Mouse (Mus musculus) thymus, adult 2 months (tissue): ENCODE data around the gene Ntrk2. TPM values are rescaled to one million over a fixed set of nuclear protein-coding genes. Genes with fewer than 3 reads are reported as not detected.

ENCODE experiments used
- DNase-seq: peaks from one replicate; pipeline ENCODE4 v3.0.0; 2021
- H3K27ac ChIP-seq: fragments of 200-500 bp; 2 replicates; pipeline ENCODE4 v1.5.1; 2012; ENCODE audit warnings: low read length, control low read depth; ENCODE audit not compliant: control insufficient read depth, insufficient read depth
- H3K27me3 ChIP-seq: fragments of 200-500 bp; 2 replicates; pipeline ENCODE4 v1.6.1; 2012; ENCODE audit warnings: mild to moderate bottlenecking, low read length, moderate library complexity, mixed read lengths; ENCODE audit not compliant: control insufficient read depth, insufficient read depth
- H3K36me3 ChIP-seq: fragments of 200-500 bp; 2 replicates; pipeline ENCODE4 v1.6.1; 2012; ENCODE audit warnings: mild to moderate bottlenecking, low read length, moderate library complexity; ENCODE audit not compliant: control insufficient read depth, insufficient read depth
- H3K4me1 ChIP-seq: fragments of 200-500 bp; replicated peaks from 2 replicates; pipeline ENCODE4 v1.6.1; 2012; ENCODE audit warnings: low read length; ENCODE audit not compliant: control insufficient read depth, insufficient read depth
- H3K4me3 ChIP-seq: fragments of 200-500 bp; 2 replicates; pipeline ENCODE4 v1.5.1; 2012; ENCODE audit warnings: mild to moderate bottlenecking, low read length, control low read depth, moderate library complexity; ENCODE audit not compliant: control insufficient read depth, insufficient read depth
- CTCF ChIP-seq: fragments of 200-500 bp; IDR thresholded peaks from 2 replicates; pipeline ENCODE4 v1.5.1; 2012; ENCODE audit warnings: mild to moderate bottlenecking, control low read depth, low read length, moderate library complexity, borderline replicate concordance; ENCODE audit not compliant: control insufficient read depth, poor library complexity, insufficient read depth; ENCODE audit errors: extremely low read depth
- POLR2A ChIP-seq: fragments of 200-500 bp; IDR thresholded peaks from 2 replicates; pipeline ENCODE4 v1.6.1; 2012; ENCODE audit warnings: mild to moderate bottlenecking, low read length, control low read depth, moderate library complexity; ENCODE audit not compliant: control insufficient read depth, poor library complexity, insufficient read depth; ENCODE audit errors: extremely low read depth
- WGBS: fragments of 180-500 bp; shearing (Covaris S2); methylation state at CpG from one replicate; pipeline ENCODE4 v1.1.7; 2018; 5-methylcytosine and 5-hydroxymethylcytosine counted together
- polyA plus RNA-seq: library from polyadenylated mRNA; depleted of rRNA; stranded (reverse); fragments of >200 nt; gene quantifications from 2 replicates; pipeline ENCODE4 v1.2.3, GENCODE M21; 2012

Ntrk2 gene
- polyA plus RNA-seq, 1 experiment: 5.7 TPM

DNA sequence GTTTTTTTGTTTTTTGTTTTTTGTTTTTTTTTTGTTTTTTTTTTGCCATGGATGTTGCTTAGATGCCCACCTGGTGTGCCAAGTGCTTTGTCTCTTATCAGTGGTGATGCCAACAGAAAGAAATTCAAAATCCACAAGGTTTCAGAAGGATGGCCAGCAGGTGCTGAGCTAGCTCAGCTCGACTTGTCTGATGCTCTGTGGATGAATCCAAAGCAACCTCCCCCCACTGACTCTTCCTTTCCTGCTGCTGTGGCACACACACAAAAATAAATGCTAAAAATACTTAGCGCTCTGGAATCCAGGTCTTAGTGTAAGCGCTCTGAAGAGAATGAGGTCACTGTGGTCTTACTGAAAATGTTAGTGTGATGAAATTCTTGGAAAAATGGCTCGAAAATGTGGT is 28.4 kb downstream of the Ntrk2 start:
- 79% methylated on average over 4 of the region's 4 CpGs for WGBS
- Histone ChIP-seq H3K4me1 (no peaks in the 10 kb centered on the region), H3K27me3 (no peaks in the 10 kb centered on the region), H3K27ac (no peak overlapping the region), H3K36me3 (no peaks in the 10 kb centered on the region), H3K4me3 (no peak overlapping the region)
- TF ChIP-seq POLR2A (no peak), CTCF (no peak)
- no peak for DNase-seq

DNA sequence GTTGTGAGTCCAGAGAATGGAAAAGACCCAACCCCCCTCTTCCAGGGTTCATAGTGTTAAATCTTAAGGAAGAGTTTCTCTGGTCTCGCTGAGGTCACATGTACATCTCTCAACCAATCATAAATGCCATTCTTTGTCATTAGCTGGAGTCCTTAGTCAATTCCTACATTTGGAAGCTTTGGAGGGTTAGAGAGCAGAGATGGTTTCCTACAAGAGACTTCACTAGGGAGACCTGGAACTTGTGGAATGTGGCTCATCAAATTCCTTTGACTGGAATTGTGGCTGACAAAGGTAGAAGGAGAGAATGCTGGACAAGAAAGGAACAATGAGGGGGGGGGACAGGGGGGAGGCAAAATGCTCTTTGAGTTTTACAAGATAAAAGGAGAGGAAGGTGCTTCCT is 30.5 kb downstream of the Ntrk2 start:
- Histone ChIP-seq H3K36me3 (no peaks in the 10 kb centered on the region), H3K4me1 (no peaks in the 10 kb centered on the region), H3K27ac (no peak overlapping the region), H3K4me3 (no peak overlapping the region), H3K27me3 (no peaks in the 10 kb centered on the region)
- no peak for TF ChIP-seq POLR2A
- TF ChIP-seq CTCF: no peak
- WGBS: 96% methylated on average over 1 of the region's 1 CpGs
- DNase-seq: no peak

DNA sequence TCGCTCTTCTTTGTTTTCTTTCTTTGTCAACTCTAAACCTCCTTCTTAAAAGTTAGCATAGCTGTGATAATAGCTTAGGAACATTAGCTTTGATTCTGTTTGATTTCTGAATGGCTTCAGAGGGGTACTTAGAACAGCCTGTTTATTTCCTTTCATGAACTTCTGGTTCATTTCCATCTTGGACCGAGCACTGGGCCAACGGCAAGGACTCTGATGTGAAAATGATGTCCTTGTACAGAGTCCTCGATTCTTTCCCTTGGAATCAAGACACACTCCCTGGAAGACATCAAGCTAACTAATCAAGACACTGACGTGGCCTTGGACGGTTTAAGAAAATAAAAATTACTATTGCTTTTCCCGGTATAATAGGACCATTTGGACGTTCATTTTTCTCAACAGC is 31.7 kb downstream of the Ntrk2 start:
- DNase-seq: no peak
- WGBS: 91% methylated on average over 8 of the region's 8 CpGs
- TF ChIP-seq POLR2A (no peak), CTCF (no peak)
- Histone ChIP-seq H3K27ac (no peak overlapping the region), H3K4me3 (no peak overlapping the region), H3K4me1 (no peaks in the 10 kb centered on the region), H3K27me3 (no peaks in the 10 kb centered on the region), H3K36me3 (no peaks in the 10 kb centered on the region)

DNA sequence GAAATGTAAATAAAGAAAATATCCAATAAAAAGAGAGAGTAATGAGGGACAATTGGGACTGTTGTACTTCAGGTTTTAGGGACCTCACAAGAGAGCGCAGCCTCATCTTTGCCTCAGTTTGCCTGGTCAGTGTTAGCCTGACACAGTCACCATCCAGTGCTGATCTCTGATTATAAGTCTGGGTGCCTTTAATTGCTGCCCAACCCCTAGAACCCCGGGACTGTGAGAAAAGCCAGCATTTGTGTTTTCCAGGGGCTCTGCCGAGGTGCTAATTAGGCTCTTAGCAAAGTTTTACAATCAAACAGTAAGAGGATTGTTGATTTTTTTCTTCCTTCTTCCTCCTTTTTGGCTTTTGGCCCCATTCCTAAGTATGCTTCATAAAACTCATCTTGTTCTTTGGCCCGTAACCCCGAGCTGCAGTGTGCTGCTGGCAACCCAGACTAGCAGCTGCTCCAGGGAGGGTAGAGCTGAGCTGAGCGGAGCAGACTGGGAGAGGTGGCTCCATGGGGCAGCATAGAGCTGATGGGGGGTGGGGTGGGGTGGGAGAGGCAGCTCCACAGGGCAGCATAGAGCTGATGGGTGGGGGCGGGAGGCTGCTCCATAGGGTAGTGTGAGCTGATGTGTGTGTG is 34.5 kb downstream of the Ntrk2 start:
- no peaks in the 10 kb centered on the region for H3K27me3 ChIP-seq
- no peaks in the 10 kb centered on the region for H3K36me3 ChIP-seq
- no peak overlapping the region for H3K4me3 ChIP-seq
- TF ChIP-seq POLR2A (no peak), CTCF (no peak)
- no peaks in the 10 kb centered on the region for H3K4me1 ChIP-seq
- WGBS: 41% methylated on average over 7 of the region's 7 CpGs
- DNase-seq: no peak
- no peak overlapping the region for H3K27ac ChIP-seq

DNA sequence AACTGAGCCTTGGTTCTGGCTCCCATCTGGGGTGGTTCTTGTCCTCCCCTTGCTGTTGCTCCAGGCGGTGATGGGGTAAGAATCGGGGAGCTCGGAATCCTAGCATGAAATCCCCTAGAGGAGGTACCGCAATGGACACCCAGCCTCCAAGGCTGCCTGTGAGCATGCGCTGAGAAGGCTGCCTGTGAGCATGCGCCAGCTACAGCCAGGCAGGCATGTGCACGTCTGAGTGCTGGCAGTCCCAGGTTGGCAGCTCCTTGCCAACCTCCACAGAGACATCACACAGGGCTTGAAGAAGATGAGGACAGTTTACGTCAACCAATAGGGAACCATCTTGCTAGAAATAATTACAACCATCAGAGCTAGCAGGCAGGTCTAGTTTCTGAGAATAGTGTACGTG is 37.5 kb downstream of the Ntrk2 start:
- Histone ChIP-seq H3K4me3 (no peak overlapping the region), H3K36me3 (no peaks in the 10 kb centered on the region), H3K27me3 (no peaks in the 10 kb centered on the region), H3K4me1 (no peaks in the 10 kb centered on the region), H3K27ac (no peak overlapping the region)
- no peak for TF ChIP-seq POLR2A
- TF ChIP-seq CTCF: no peak
- no peak for DNase-seq
- WGBS: 91% methylated on average over 9 of the region's 9 CpGs

DNA sequence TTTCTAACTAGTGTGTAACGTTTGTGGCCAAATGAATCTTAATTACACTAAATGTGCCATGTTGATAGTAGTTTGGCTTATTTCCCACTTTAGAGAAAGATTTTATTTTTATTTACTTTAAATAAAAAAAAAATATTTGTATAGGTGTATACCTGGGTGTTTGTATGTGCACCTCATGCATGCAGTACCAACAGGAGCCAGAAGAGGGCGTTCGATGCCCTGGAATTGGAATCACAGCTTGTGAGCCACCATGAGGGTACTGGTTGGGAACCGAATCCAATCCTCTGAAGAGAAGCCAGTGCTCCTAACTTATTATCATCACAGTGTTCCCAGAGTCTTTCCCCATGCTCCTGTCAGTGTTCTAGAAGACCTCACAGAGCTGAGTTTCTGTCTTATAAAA is 42.2 kb downstream of the Ntrk2 start:
- Histone ChIP-seq H3K27ac (no peak overlapping the region), H3K36me3 (no peaks in the 10 kb centered on the region), H3K4me1 (no peaks in the 10 kb centered on the region), H3K27me3 (no peaks in the 10 kb centered on the region), H3K4me3 (no peak overlapping the region)
- TF ChIP-seq POLR2A (no peak), CTCF (no peak)
- no peak for DNase-seq
- 87% methylated on average over 4 of the region's 4 CpGs for WGBS

DNA sequence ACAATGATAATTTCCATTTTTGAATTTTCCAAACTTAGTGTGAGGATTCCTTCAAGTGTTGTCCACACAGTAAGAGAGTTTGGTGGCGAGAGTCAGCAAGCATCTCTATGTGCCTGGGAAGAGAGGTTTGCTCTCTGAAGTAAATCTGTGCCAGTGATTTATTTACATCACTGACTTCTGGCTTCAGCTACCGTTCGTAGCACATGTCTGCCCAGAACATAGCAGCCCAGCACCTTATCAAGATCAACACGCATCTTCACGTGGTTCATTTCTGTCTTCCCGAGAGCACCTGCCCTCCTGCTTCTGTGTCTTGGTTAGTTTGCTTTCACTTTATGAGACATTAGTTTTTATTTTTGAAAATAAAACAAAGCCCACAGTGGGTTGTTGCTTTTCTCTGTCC is 47.3 kb downstream of the Ntrk2 start:
- H3K4me1 ChIP-seq: no peaks in the 10 kb centered on the region
- no peaks in the 10 kb centered on the region for H3K36me3 ChIP-seq
- H3K27ac ChIP-seq: no peak overlapping the region
- no peak overlapping the region for H3K4me3 ChIP-seq
- WGBS: 82% methylated on average over 6 of the region's 6 CpGs
- DNase-seq: no peak
- TF ChIP-seq CTCF (no peak), POLR2A (no peak)
- no peaks in the 10 kb centered on the region for H3K27me3 ChIP-seq
